Mouse (Mus musculus): ENCODE measurements at regions not wholly inside any gene's neighbourhood (a gene's known extent, or its start where the extent isn't known, plus 50 kb on each side); places are given as distances from the start of the nearest gene placed in this dataset.
A peak's percentile ranks its signal among the peaks of the same experiment; 100 is the strongest.

- no peak for DNase-seq (ENCODE audit: low spot score)
Measured at GRCm38 (mm10) chr10:126748696-126749466, 152.3 kb downstream of the Atp23 start.

GRCm38 (mm10) chr10:126734661-126735060 lies 166.5 kb downstream of the Atp23 start:
- DNase-seq (ENCODE audit: low spot score), result no peak

- no peak for DNase-seq (ENCODE audit: low spot score)
Measured at GRCm38 (mm10) chr10:126727840-126728239, 173.3 kb downstream of the Atp23 start.

GRCm38 (mm10) chr10:126717961-126718360 lies 183.2 kb downstream of the Atp23 start:
- DNase-seq (ENCODE audit: low spot score), result peak; percentile 27

GRCm38 (mm10) chr10:126711758-126712157 lies 189.4 kb downstream of the Atp23 start:
- no peak for DNase-seq (ENCODE audit: low spot score)

- DNase-seq (ENCODE audit: low spot score), result no peak
Measured at GRCm38 (mm10) chr10:126709219-126709917, 191.8 kb downstream of the Atp23 start.

- DNase-seq (ENCODE audit: low spot score), result no peak
Measured at GRCm38 (mm10) chr10:126708730-126709129, 192.4 kb downstream of the Atp23 start.

GRCm38 (mm10) chr10:126708215-126708614 lies 192.9 kb downstream of the Atp23 start:
- DNase-seq (ENCODE audit: low spot score), result no peak

- DNase-seq (ENCODE audit: low spot score), result no peak
Measured at GRCm38 (mm10) chr10:126697086-126697485, 204.1 kb downstream of the Atp23 start.

GRCm38 (mm10) chr10:126690914-126691673 lies 210.1 kb downstream of the Atp23 start:
- no peak for DNase-seq (ENCODE audit: low spot score)

- DNase-seq (ENCODE audit: low spot score), result no peak
Measured at GRCm38 (mm10) chr10:126680275-126681184, 220.6 kb downstream of the Atp23 start.

GRCm38 (mm10) chr10:126679224-126680120 lies 221.7 kb downstream of the Atp23 start:
- no peak for DNase-seq (ENCODE audit: low spot score)

- no peak for DNase-seq (ENCODE audit: low spot score)
Measured at GRCm38 (mm10) chr10:126673437-126673836, 227.7 kb downstream of the Atp23 start.

- no peak for DNase-seq (ENCODE audit: low spot score)
Measured at GRCm38 (mm10) chr10:126664408-126665083, 236.6 kb downstream of the Atp23 start.

GRCm38 (mm10) chr10:126663461-126664013 lies 237.6 kb downstream of the Atp23 start:
- no peak for DNase-seq (ENCODE audit: low spot score)

- no peak for DNase-seq (ENCODE audit: low spot score)
Measured at GRCm38 (mm10) chr10:126662765-126663164, 238.4 kb downstream of the Atp23 start.

GRCm38 (mm10) chr10:126661095-126661615 lies 240.0 kb downstream of the Atp23 start:
- DNase-seq (ENCODE audit: low spot score), result no peak

- DNase-seq (ENCODE audit: low spot score), result no peak
Measured at GRCm38 (mm10) chr10:126660024-126660423, 241.1 kb downstream of the Atp23 start.

- DNase-seq (ENCODE audit: low spot score), result no peak
Measured at GRCm38 (mm10) chr10:126652693-126653092, 248.5 kb downstream of the Atp23 start.
